Comparison of ENCODE assay signal across 21 mouse cellular contexts in genomic region chr7:28966181-28966580, GRCm38 (mm10). TPM values are rescaled to one million over a fixed set of nuclear protein-coding genes. Genes with fewer than 3 reads are reported as not detected.
DNase-seq lines count a peak whose midpoint lies in the region; ATAC-seq and TF ChIP-seq lines count a peak whose summit lies in the region.
"Had no signal": no experiment of that assay in that cellular context is flagged by ENCODE, and none has a peak within 500 bp of the region (broad histone marks: within the 10 kb centered on the region; RNA-seq: fewer than 3 reads in every experiment).

No protein-coding gene starts in this region.

- H3K9me3 ChIP-seq in heart, embryonic 15.5 days (replicated peaks) = no peaks in the 10 kb centered on the region
- no peaks in the 10 kb centered on the region for H3K9me3 ChIP-seq in stomach, embryonic 15.5 days
- H3K9me3 ChIP-seq in stomach, postnatal 0 days (ENCODE audit: control insufficient read depth, low read length) = no peaks in the 10 kb centered on the region
- no peaks in the 10 kb centered on the region for H3K9me3 ChIP-seq in ES-E14 (ENCODE audit: control insufficient read depth, insufficient read depth, low read depth, low read length)
- H3K9me3 ChIP-seq in forebrain, embryonic 11.5 days (ENCODE audit: control insufficient read depth, low read length) = no peaks in the 10 kb centered on the region
- H3K9me3 ChIP-seq: embryonic facial prominence, embryonic 13.5 days; forebrain, embryonic 13.5 days; heart, embryonic 10.5 days; hindbrain, embryonic 15.5 days had no signal

- no peak overlapping the region for H3K9ac ChIP-seq in heart, embryonic 15.5 days
- H3K9ac ChIP-seq in stomach, embryonic 15.5 days = no peak overlapping the region
- no peak overlapping the region for H3K9ac ChIP-seq in stomach, postnatal 0 days (ENCODE audit: low read length)
- H3K9ac ChIP-seq in ES-E14 (ENCODE audit: insufficient read depth, low read depth, low read length, poor library complexity, severe bottlenecking) = peak overlapping the region; percentile 71; the same call in 1 of the 2 replicates
- no peak overlapping the region for H3K9ac ChIP-seq in forebrain, embryonic 11.5 days (ENCODE audit: low read length)
- H3K9ac ChIP-seq: embryonic facial prominence, embryonic 13.5 days; forebrain, embryonic 13.5 days; forebrain, postnatal 0 days; hindbrain, embryonic 15.5 days had no signal

- no peaks in the 10 kb centered on the region; the same call in 1 of the 2 replicates for H3K36me3 ChIP-seq in heart, embryonic 15.5 days
- H3K36me3 ChIP-seq in stomach, embryonic 15.5 days = 0 out of 2 replicates have a peak, but pooled peaks cover 2% of the 10 kb centered on the region
- H3K36me3 ChIP-seq in stomach, postnatal 0 days (ENCODE audit: control insufficient read depth, insufficient read depth, low read length) = no peaks in the 10 kb centered on the region
- H3K36me3 ChIP-seq in ES-E14 (ENCODE audit: control insufficient read depth, insufficient read depth, low read length, poor library complexity, severe bottlenecking) = peaks cover 11% of the 10 kb centered on the region
- H3K36me3 ChIP-seq in forebrain, embryonic 11.5 days (ENCODE audit: control insufficient read depth, insufficient read depth, low read length) = no peaks in the 10 kb centered on the region
- H3K36me3 ChIP-seq: hindbrain, embryonic 15.5 days had no signal

- H3K27ac ChIP-seq in heart, embryonic 15.5 days = 0 out of 2 replicates have a peak overlapping the region, but pooled peaks have one; percentile 7
- H3K27ac ChIP-seq in stomach, embryonic 15.5 days = 0 out of 2 replicates have a peak overlapping the region, but pooled peaks have one; percentile 28
- H3K27ac ChIP-seq in stomach, postnatal 0 days (replicated peaks) = no peak overlapping the region
- peak overlapping the region; percentile 99 for H3K27ac ChIP-seq in ES-E14 (ENCODE audit: insufficient read depth, low read depth, low read length, poor library complexity, severe bottlenecking)
- no peak overlapping the region for H3K27ac ChIP-seq in forebrain, embryonic 11.5 days (ENCODE audit: low read depth, low read length)
- H3K27ac ChIP-seq: embryonic facial prominence, embryonic 13.5 days; forebrain, embryonic 13.5 days; hindbrain, embryonic 15.5 days had no signal

- no peak for TF ChIP-seq EP300 in stomach, postnatal 0 days (optimal IDR thresholded peaks at IDR 0.05)

- H3K4me1 ChIP-seq in heart, embryonic 15.5 days (replicated peaks) = peaks cover 20% of the 10 kb centered on the region
- peaks cover 15% of the 10 kb centered on the region; the same call in 1 of the 2 replicates for H3K4me1 ChIP-seq in stomach, embryonic 15.5 days
- no peaks in the 10 kb centered on the region for H3K4me1 ChIP-seq in stomach, postnatal 0 days (replicated peaks; ENCODE audit: control insufficient read depth, insufficient read depth)
- peaks cover 23 to 28% of the 10 kb centered on the region in 2 experiments for H3K4me1 ChIP-seq in ES-E14 (ENCODE audit: control insufficient read depth in 2 of 2, insufficient read depth in 2 of 2, low read length in 2 of 2, poor library complexity in 1 of 2)
- no peaks in the 10 kb centered on the region for H3K4me1 ChIP-seq in forebrain, embryonic 11.5 days (replicated peaks; ENCODE audit: control insufficient read depth, insufficient read depth, low read length)

- TF ChIP-seq CTCF in stomach, postnatal 0 days (IDR thresholded peaks at IDR 0.05; ENCODE audit: low read depth) = no peak

- H3K27me3 ChIP-seq in heart, embryonic 15.5 days = no peaks in the 10 kb centered on the region
- no peaks in the 10 kb centered on the region for H3K27me3 ChIP-seq in stomach, embryonic 15.5 days (replicated peaks)
- no peaks in the 10 kb centered on the region for H3K27me3 ChIP-seq in stomach, postnatal 0 days (ENCODE audit: control insufficient read depth, insufficient read depth, low read length)
- no peaks in the 10 kb centered on the region for H3K27me3 ChIP-seq in forebrain, embryonic 11.5 days (ENCODE audit: control insufficient read depth, insufficient read depth, low read length)
- H3K27me3 ChIP-seq: embryonic facial prominence, embryonic 13.5 days; forebrain, embryonic 13.5 days; hindbrain, embryonic 15.5 days had no signal

- in situ Hi-C loops in ES-E14 (cut with MboI; ENCODE audit: low sequenced_read_pairs in 2 of 2, unreplicated experiment in 2 of 2) = no loop called here

- 71% methylated on average over 4 of the region's 5 CpGs for WGBS in heart, embryonic 15.5 days
- WGBS in stomach, embryonic 15.5 days = 65% methylated on average over 4 of the region's 5 CpGs
- 66% methylated on average over 4 of the region's 5 CpGs for WGBS in stomach, postnatal 0 days
- 81% methylated on average over 4 of the region's 5 CpGs for WGBS in forebrain, embryonic 11.5 days

- no peak for DNase-seq in heart, postnatal 36 days
- DNase-seq in stomach, postnatal 0 days (ENCODE audit: low spot score) = no peak
- no peak for DNase-seq in ES-E14 (ENCODE audit: low read depth, low spot score)
- no peak for DNase-seq in forebrain, embryonic 11.5 days (ENCODE audit: low spot score)
- DNase-seq in right cerebral cortex, postnatal 4 days = no peak
- DNase-seq: adrenal gland, adult 8-10 months; adrenal gland, postnatal 36 days; cerebellum, adult 18-20 months; cerebellum, adult 9-11 months; cerebellum, postnatal 36 days; forebrain, postnatal 0 days; gastrocnemius, postnatal 36 days; heart, adult 18-20 months; kidney, adult 11 months; kidney, adult 9 months had no signal

- no peak for ATAC-seq in heart, embryonic 15.5 days (replicated peaks; ENCODE audit: insufficient number of reproducible peaks, insufficient read depth, low FRiP score, low read depth)
- ATAC-seq in stomach, embryonic 15.5 days (ENCODE audit: insufficient read depth, low FRiP score, low read depth) = no peak
- no peak for ATAC-seq in stomach, postnatal 0 days (ENCODE audit: low FRiP score, low TSS enrichment)
- ATAC-seq in forebrain, embryonic 11.5 days (replicated peaks; ENCODE audit: low FRiP score) = no peak
- ATAC-seq: forebrain, embryonic 13.5 days; forebrain, postnatal 0 days had no signal

- H3K4me2 ChIP-seq in heart, embryonic 15.5 days = no peak overlapping the region
- H3K4me2 ChIP-seq in stomach, embryonic 15.5 days = no peak overlapping the region
- no peak overlapping the region for H3K4me2 ChIP-seq in stomach, postnatal 0 days (replicated peaks; ENCODE audit: low read depth)
- H3K4me2 ChIP-seq in forebrain, embryonic 11.5 days (ENCODE audit: low read depth, low read length, severe bottlenecking) = no peak overlapping the region
- H3K4me2 ChIP-seq: embryonic facial prominence, embryonic 13.5 days; forebrain, embryonic 13.5 days; hindbrain, embryonic 15.5 days had no signal

- intact Hi-C loops in heart, postnatal 36 days (cut with DNase I) = no loop called here

- no peak overlapping the region for H3K4me3 ChIP-seq in heart, embryonic 15.5 days
- no peak overlapping the region for H3K4me3 ChIP-seq in stomach, embryonic 15.5 days (replicated peaks)
- H3K4me3 ChIP-seq in stomach, postnatal 0 days (ENCODE audit: low read depth, low read length) = no peak overlapping the region
- H3K4me3 ChIP-seq in ES-E14 (ENCODE audit: insufficient read depth in 1 of 2, low read depth in 1 of 2, low read length in 2 of 2, poor library complexity in 1 of 2, severe bottlenecking in 1 of 2) = peak overlapping the region in 1 of 2 experiments; percentile 35; a peak in 2 of 4 replicates
- H3K4me3 ChIP-seq in forebrain, embryonic 11.5 days (ENCODE audit: low read depth, low read length) = no peak overlapping the region
- H3K4me3 ChIP-seq: embryonic facial prominence, embryonic 13.5 days; forebrain, embryonic 13.5 days; heart, embryonic 10.5 days; hindbrain, embryonic 15.5 days had no signal

TF ChIP-seq in ES-E14, 5 proteins besides CTCF, POLR2A, EP300 and RAD21:
- TF ChIP-seq ZNF384 (IDR thresholded peaks at IDR 0.05; ENCODE audit: low read depth, low read length) (no peak), HCFC1 (IDR thresholded peaks at IDR 0.05; ENCODE audit: borderline replicate concordance, insufficient read depth, low read length) (no peak), CHD2 (IDR thresholded peaks at IDR 0.05; ENCODE audit: low read depth, low read length) (no peak), ZC3H11A (IDR thresholded peaks at IDR 0.05; ENCODE audit: borderline replicate concordance, low read depth, low read length) (no peak), MAFK (IDR thresholded peaks at IDR 0.05; ENCODE audit: insufficient read depth, low read depth, low read length) (no peak)

RNA-seq across cellular contexts. Expression of gene Actn4, which starts 4.0 kb away (rescaled TPM):
- polyA plus RNA-seq in heart, embryonic 15.5 days (2015; fragmentation: Nextera tagmentation; extraction: Ambion mirVana) = 236 and 281 TPM in 2 replicates
- 10 to 100 TPM; 69.4 to 81.8 TPM for total RNA-seq in heart, postnatal 36 days (2021)
- polyA plus RNA-seq in stomach, embryonic 15.5 days (2015; fragmentation: Nextera tagmentation; extraction: Ambion mirVana) = 319 and 341 TPM in 2 replicates
- 216 and 227 TPM in 2 replicates for polyA plus RNA-seq in stomach, postnatal 0 days (2015; fragmentation: Nextera tagmentation; extraction: Ambion mirVana)
- total RNA-seq in ES-E14 (2012; rRNA removed) = 566 and 627 TPM in 2 replicates
- 182 and 199 TPM in 2 replicates for polyA plus RNA-seq in forebrain, embryonic 11.5 days (2014; fragmentation: Nextera tagmentation; extraction: Ambion mirVana)

RNA-seq across cellular contexts. Expression of gene Eif3k, which starts 15.5 kb away (rescaled TPM):
- 239 and 261 TPM in 2 replicates for polyA plus RNA-seq in heart, embryonic 15.5 days (2015; fragmentation: Nextera tagmentation; extraction: Ambion mirVana)
- 100 to 1,000 TPM; 159 to 163 TPM for total RNA-seq in heart, postnatal 36 days (2021)
- 370 and 373 TPM in 2 replicates for polyA plus RNA-seq in stomach, embryonic 15.5 days (2015; fragmentation: Nextera tagmentation; extraction: Ambion mirVana)
- polyA plus RNA-seq in stomach, postnatal 0 days (2015; fragmentation: Nextera tagmentation; extraction: Ambion mirVana) = 294 and 295 TPM in 2 replicates
- 474 and 500 TPM in 2 replicates for total RNA-seq in ES-E14 (2012; rRNA removed)
- polyA plus RNA-seq in forebrain, embryonic 11.5 days (2014; fragmentation: Nextera tagmentation; extraction: Ambion mirVana) = 341 and 343 TPM in 2 replicates

RNA-seq across cellular contexts. Expression of gene Map4k1, which starts 15.7 kb away (rescaled TPM):
- 2.8 and 7.6 TPM in 2 replicates for polyA plus RNA-seq in heart, embryonic 15.5 days (2015; fragmentation: Nextera tagmentation; extraction: Ambion mirVana)
- total RNA-seq in heart, postnatal 36 days (2021) = under 1 TPM; 0.61 to 0.81 TPM
- polyA plus RNA-seq in stomach, embryonic 15.5 days (2015; fragmentation: Nextera tagmentation; extraction: Ambion mirVana) = 7.8 and 9.3 TPM in 2 replicates
- polyA plus RNA-seq in stomach, postnatal 0 days (2015; fragmentation: Nextera tagmentation; extraction: Ambion mirVana) = 3.0 and 3.6 TPM in 2 replicates
- 14.8 and 15.6 TPM in 2 replicates for total RNA-seq in ES-E14 (2012; rRNA removed)
- polyA plus RNA-seq in forebrain, embryonic 11.5 days (2014; fragmentation: Nextera tagmentation; extraction: Ambion mirVana) = 5.9 and 6.4 TPM in 2 replicates

Comparison
In these comparisons a context has a peak if more than half of its experiments do, and no peak if none do; other contexts are left out.
1. H3K27ac ChIP-seq: peak in heart, embryonic 15.5 days (single experiment), stomach, embryonic 15.5 days (single experiment) and ES-E14 (single experiment); none in stomach, postnatal 0 days (single experiment) and forebrain, embryonic 11.5 days (single experiment).